Comparison of ENCODE assay signal across 22 mouse cellular contexts in genomic region chr10:93885839-93886477, GRCm38 (mm10). TPM values are rescaled to one million over a fixed set of nuclear protein-coding genes. Genes with fewer than 3 reads are reported as not detected.
A peak's percentile ranks its signal among the peaks of the same experiment; 100 is the strongest.
DNase-seq lines count a peak whose midpoint lies in the region; ATAC-seq and TF ChIP-seq lines count a peak whose summit lies in the region.
"Had no signal": no experiment of that assay in that cellular context is flagged by ENCODE, and none has a peak within 500 bp of the region (broad histone marks: within the 10 kb centered on the region; RNA-seq: fewer than 3 reads in every experiment).

No protein-coding gene starts in this region.

- TF ChIP-seq EP300 in MEL (IDR thresholded peaks at IDR 0.05; ENCODE audit: low read depth in 1 of 2, low read length in 2 of 2) = peak; percentile 93 to 94

- peak overlapping the region; percentile 93 for H3K27ac ChIP-seq in MEL (ENCODE audit: control insufficient read depth, low read depth, low read length)
- peak overlapping the region; percentile 92 for H3K27ac ChIP-seq in bone marrow, adult 2 months (ENCODE audit: control insufficient read depth, insufficient read depth, low read depth, low read length, poor library complexity)
- peak overlapping the region; percentile 64 for H3K27ac ChIP-seq in liver, embryonic 13.5 days
- H3K27ac ChIP-seq: heart, embryonic 15.5 days; hindbrain, embryonic 10.5 days; limb, embryonic 15.5 days; midbrain, embryonic 15.5 days; stomach, postnatal 0 days had no signal

- H3K79me2 ChIP-seq in MEL (ENCODE audit: control insufficient read depth, insufficient read depth, low read length, poor library complexity) = peaks cover 74% of the 10 kb centered on the region

- peaks cover 28 to 62% of the 10 kb centered on the region in 2 experiments for H3K36me3 ChIP-seq in MEL (ENCODE audit: control insufficient read depth in 1 of 2, insufficient read depth in 2 of 2, low read length in 2 of 2)
- H3K36me3 ChIP-seq in liver, embryonic 13.5 days = peaks cover 57% of the 10 kb centered on the region

- H3K4me1 ChIP-seq in MEL (ENCODE audit: control insufficient read depth in 1 of 2, insufficient read depth in 2 of 2, low read length in 2 of 2) = peaks cover 24 to 38% of the 10 kb centered on the region in 2 experiments
- peaks cover 1% of the 10 kb centered on the region; the same call in 1 of the 2 replicates for H3K4me1 ChIP-seq in bone marrow, adult 2 months (ENCODE audit: control insufficient read depth, insufficient read depth, low read length)
- peaks cover 73% of the 10 kb centered on the region for H3K4me1 ChIP-seq in liver, embryonic 13.5 days (replicated peaks)

- peak overlapping the region; percentile 55 for H3K9ac ChIP-seq in MEL (ENCODE audit: control insufficient read depth, low read depth, low read length, poor library complexity, severe bottlenecking)
- H3K9ac ChIP-seq in liver, embryonic 13.5 days = peak overlapping the region; percentile 99; the same call in 1 of the 2 replicates
- H3K9ac ChIP-seq: heart, embryonic 15.5 days; limb, embryonic 15.5 days; midbrain, embryonic 15.5 days had no signal

- peak overlapping the region; percentile 8 to 20 for H3K4me3 ChIP-seq in MEL (ENCODE audit: control insufficient read depth in 1 of 2, insufficient read depth in 1 of 2, low read depth in 2 of 2, low read length in 2 of 2)
- H3K4me3 ChIP-seq in bone marrow, adult 2 months (replicated peaks; ENCODE audit: control insufficient read depth, low read depth, low read length) = peak overlapping the region; percentile 29
- peak overlapping the region; percentile 97 for H3K4me3 ChIP-seq in liver, embryonic 13.5 days (replicated peaks)
- H3K4me3 ChIP-seq: heart, embryonic 15.5 days; hindbrain, embryonic 10.5 days; limb, embryonic 15.5 days; midbrain, embryonic 15.5 days had no signal

- TF ChIP-seq RAD21 in MEL (IDR thresholded peaks at IDR 0.05; ENCODE audit: low read depth, low read length) = no peak

- peak overlapping the region; percentile 88 for H3K4me2 ChIP-seq in liver, embryonic 13.5 days
- H3K4me2 ChIP-seq: heart, embryonic 15.5 days; limb, embryonic 15.5 days; midbrain, embryonic 15.5 days had no signal

- no peaks in the 10 kb centered on the region for H3K27me3 ChIP-seq in MEL (ENCODE audit: control insufficient read depth in 1 of 2, insufficient read depth in 2 of 2, low read length in 2 of 2)
- H3K27me3 ChIP-seq in liver, embryonic 13.5 days = no peaks in the 10 kb centered on the region
- H3K27me3 ChIP-seq: heart, embryonic 15.5 days; limb, embryonic 15.5 days; midbrain, embryonic 15.5 days had no signal

- ATAC-seq in liver, embryonic 13.5 days (ENCODE audit: low read depth) = no peak
- peak; percentile 53 for ATAC-seq in megakaryocyte progenitor cell, adult 5-6 weeks (replicated peaks; ENCODE audit: poor library complexity)
- ATAC-seq in frontal cortex, adult (ENCODE audit: low TSS enrichment) = no peak
- ATAC-seq: midbrain, embryonic 15.5 days had no signal

- no peaks in the 10 kb centered on the region for H3K9me3 ChIP-seq in MEL (replicated peaks; ENCODE audit: insufficient read depth, low read length)
- no peaks in the 10 kb centered on the region for H3K9me3 ChIP-seq in liver, embryonic 13.5 days (replicated peaks)
- H3K9me3 ChIP-seq: heart, embryonic 15.5 days; hindbrain, embryonic 10.5 days; limb, embryonic 15.5 days; midbrain, embryonic 15.5 days had no signal

- no peak for TF ChIP-seq POLR2A in MEL (IDR thresholded peaks at IDR 0.05; ENCODE audit: control insufficient read depth in 1 of 2, insufficient read depth in 1 of 2, low read depth in 1 of 2, low read length in 2 of 2, poor library complexity in 1 of 2)
- no peak for TF ChIP-seq POLR2A in bone marrow, adult 2 months (IDR thresholded peaks at IDR 0.05; ENCODE audit: borderline replicate concordance, control insufficient read depth, low read depth, low read length)

- TF ChIP-seq CTCF in MEL (IDR thresholded peaks at IDR 0.05 in 2 of 3, conservative IDR thresholded peaks at IDR 0.05 in 1 of 3; ENCODE audit: control insufficient read depth in 1 of 3, insufficient read depth in 1 of 3, low read depth in 2 of 3, low read length in 3 of 3, poor library complexity in 1 of 3, severe bottlenecking in 1 of 3) = no peak
- no peak for TF ChIP-seq CTCF in bone marrow, adult 2 months (IDR thresholded peaks at IDR 0.05; ENCODE audit: control insufficient read depth, insufficient read depth, low read length)

- peak; percentile 97 for DNase-seq in MEL (ENCODE audit: low read depth, low spot score)
- DNase-seq in liver, embryonic 13.5 days = no peak
- DNase-seq in testis, postnatal 14 days (ENCODE audit: low spot score) = no peak
- no peak for DNase-seq in thymus, adult 18-20 months
- DNase-seq: adrenal gland, adult 2 months; cerebellum, adult 11-12 months; heart, adult 18-20 months; kidney, adult 8-10 months; kidney, postnatal 4 days; retina, postnatal 1 day; thymus, postnatal 36 days had no signal

- 61% methylated on average over 14 of the region's 14 CpGs for WGBS in bone marrow, adult 2 months
- 69% methylated on average over 14 of the region's 14 CpGs for WGBS in liver, embryonic 13.5 days (ENCODE audit: insufficient replicate concordance)

TF ChIP-seq in MEL, 35 proteins besides CTCF, POLR2A, EP300 and RAD21:
- peak; percentile 96 for TF ChIP-seq BHLHE40 (IDR thresholded peaks at IDR 0.05; ENCODE audit: borderline replicate concordance, low read depth, low read length)
- no peak for TF ChIP-seq GABPA (IDR thresholded peaks at IDR 0.05; ENCODE audit: low read depth, low read length)
- TF ChIP-seq KAT2A (conservative IDR thresholded peaks at IDR 0.05; ENCODE audit: low read depth, low read length) = no peak
- TF ChIP-seq GATA1 (IDR thresholded peaks at IDR 0.05; ENCODE audit: low read depth, low read length) = peak; percentile 96
- peak; percentile 40; the same call in 1 of the 2 replicates for TF ChIP-seq RCOR1 (IDR thresholded peaks at IDR 0.05; ENCODE audit: low read depth, low read length)
- TF ChIP-seq MXI1 (IDR thresholded peaks at IDR 0.05; ENCODE audit: low read depth, low read length) = peak; percentile 83; the same call in 1 of the 2 replicates
- peak; percentile 98 for TF ChIP-seq SIN3A (IDR thresholded peaks at IDR 0.05; ENCODE audit: low read length)
- TF ChIP-seq TCF12 (IDR thresholded peaks at IDR 0.05; ENCODE audit: low read depth, low read length) = peak; percentile 95
- TF ChIP-seq POLR2AphosphoS5 (IDR thresholded peaks at IDR 0.05; ENCODE audit: borderline replicate concordance, low read depth, low read length) = no peak
- peak; percentile 98 for TF ChIP-seq ETS1 (IDR thresholded peaks at IDR 0.05; ENCODE audit: low read depth, low read length)
- peak; percentile 88 for TF ChIP-seq USF1 (IDR thresholded peaks at IDR 0.05; ENCODE audit: low read depth, low read length)
- peak; percentile 48; the same call in 1 of the 2 replicates for TF ChIP-seq HCFC1 (IDR thresholded peaks at IDR 0.05; ENCODE audit: low read depth, low read length)
- TF ChIP-seq CHD2 (IDR thresholded peaks at IDR 0.05; ENCODE audit: low read length) = no peak; the same call in 1 of the 2 replicates
- peak; percentile 75; the same call in 1 of the 2 replicates for TF ChIP-seq MAFK (IDR thresholded peaks at IDR 0.05; ENCODE audit: borderline replicate concordance, low read depth, low read length)
- TF ChIP-seq POLR2AphosphoS2 (IDR thresholded peaks at IDR 0.05; ENCODE audit: low read length) = peak; percentile 79; the same call in 1 of the 2 replicates
- TF ChIP-seq ZMIZ1 (IDR thresholded peaks at IDR 0.05; ENCODE audit: low read depth, low read length) = no peak
- no peak for TF ChIP-seq ZNF384 (IDR thresholded peaks at IDR 0.05; ENCODE audit: low read depth, low read length)
- 0 out of 2 replicates have a peak, but pooled peaks have one; percentile 41 for TF ChIP-seq MYB (IDR thresholded peaks at IDR 0.05; ENCODE audit: low read depth, low read length)
- TF ChIP-seq ZC3H11A (IDR thresholded peaks at IDR 0.05; ENCODE audit: low read depth, low read length) = no peak
- TF ChIP-seq TAL1 (IDR thresholded peaks at IDR 0.05; ENCODE audit: low read length) = peak; percentile 92
- TF ChIP-seq CHD1 (IDR thresholded peaks at IDR 0.05; ENCODE audit: low read depth, low read length) = no peak
- TF ChIP-seq MYC (IDR thresholded peaks at IDR 0.05; ENCODE audit: low read depth, low read length) = peak; percentile 49; the same call in 1 of the 2 replicates

RNA-seq across cellular contexts. Expression of gene Metap2, which starts 10.9 kb away (rescaled TPM):
- total RNA-seq in MEL (2012; rRNA removed) = 326 and 387 TPM in 2 replicates
- polyA plus RNA-seq in MEL (2012; ENCODE audit: insufficient read depth in 1 of 2, insufficient read length in 2 of 2, low read depth in 1 of 2, low replicate concordance in 2 of 2, missing spikeins in 1 of 2) = 1,000 to 10,000 TPM in 1 of 2 experiments, 100 to 1,000 TPM in 1; 921 to 2,567 TPM
- polyA plus RNA-seq in bone marrow, adult 2 months (2011; ENCODE audit: insufficient read depth, insufficient read length, low replicate concordance, missing spikeins) = 963 and 1,559 TPM in 2 replicates
- 249 and 304 TPM in 2 replicates for polyA plus RNA-seq in liver, embryonic 13.5 days (2015; fragmentation: Nextera tagmentation; extraction: Ambion mirVana)
- 379 and 381 TPM in 2 replicates for total RNA-seq in megakaryocyte progenitor cell, adult 5-6 weeks (2015)
- total RNA-seq in megakaryocyte progenitor cell, adult 5-6 weeks (2017) = 286 and 389 TPM in 2 replicates

RNA-seq across cellular contexts. Expression of gene Usp44, which starts 54.6 kb away (rescaled TPM):
- total RNA-seq in MEL (2012; rRNA removed) = 0.07 and 0.12 TPM in 2 replicates
- polyA plus RNA-seq in MEL (2012; ENCODE audit: insufficient read depth in 1 of 2, insufficient read length in 2 of 2, low read depth in 1 of 2, low replicate concordance in 2 of 2, missing spikeins in 1 of 2) = 1 to 10 TPM in 1 of 2 experiments, not detected in 1; 1.4 TPM
- 0.55 TPM in 1 of 2 replicates, not detected in the other for polyA plus RNA-seq in bone marrow, adult 2 months (2011; ENCODE audit: insufficient read depth, insufficient read length, low replicate concordance, missing spikeins)
- polyA plus RNA-seq in liver, embryonic 13.5 days (2015; fragmentation: Nextera tagmentation; extraction: Ambion mirVana) = 2.4 and 2.7 TPM in 2 replicates
- total RNA-seq in megakaryocyte progenitor cell, adult 5-6 weeks (2015) = 1.3 and 1.8 TPM in 2 replicates
- 2.2 and 2.7 TPM in 2 replicates for total RNA-seq in megakaryocyte progenitor cell, adult 5-6 weeks (2017)
- total RNA-seq: adrenal gland, adult 2 months; heart, adult 18-20 months; layer of hippocampus, postnatal 14 days; left cerebral cortex, postnatal 25 days; megakaryocyte, adult 5-6 weeks had no signal
- polyA plus RNA-seq: adrenal gland, adult 2 months; stomach, postnatal 0 days had no signal

Comparison
In these comparisons a context has a peak if more than half of its experiments do, and no peak if none do; other contexts are left out.
1. H3K4me3 ChIP-seq: peak in every context shown above with its lines; median percentile 97 in liver, embryonic 13.5 days; 29 in bone marrow, adult 2 months; 14 in MEL.